Mouse (Mus musculus): ENCODE data around the gene Atxn10. TPM values are rescaled to one million over a fixed set of nuclear protein-coding genes. Genes with fewer than 3 reads are reported as not detected.
A peak's percentile ranks its signal among the peaks of the same experiment; 100 is the strongest.

Atxn10 gene
- polyA plus RNA-seq (2015; fragmentation: Nextera tagmentation; extraction: Ambion mirVana), result 211 and 212 TPM in 2 replicates

GRCm38 (mm10) chr15:85335671-85336300, at the start of gene Atxn10:
Gene Atxn10, plus strand, starts transcription at chr15:85336245.
- no peaks in the 10 kb centered on the region for H3K27me3 ChIP-seq (replicated peaks)
- peak; percentile 17 for ATAC-seq
- WGBS, result 12% methylated on average over 14 of the region's 19 CpGs
- H3K4me3 ChIP-seq (replicated peaks), result peak within 1 kb of the TSS; percentile 99
- peak within 1 kb of the TSS; percentile 92 for H3K9ac ChIP-seq
- no peaks in the 10 kb centered on the region for H3K9me3 ChIP-seq
- no peaks in the 10 kb centered on the region for H3K36me3 ChIP-seq
- H3K4me1 ChIP-seq (replicated peaks), result peaks cover 7% of the 10 kb centered on the region
- peak within 1 kb of the TSS; percentile 71 for H3K4me2 ChIP-seq (replicated peaks)
- peak within 1 kb of the TSS; percentile 95 for H3K27ac ChIP-seq

- no peak for ATAC-seq
- Histone ChIP-seq H3K9me3 (no peaks in the 10 kb centered on the region), H3K4me1 (replicated peaks) (peaks cover 18% of the 10 kb centered on the region), H3K27ac (no peak overlapping the region), H3K9ac (no peak overlapping the region), H3K4me3 (replicated peaks) (no peak overlapping the region), H3K27me3 (replicated peaks) (no peaks in the 10 kb centered on the region), H3K36me3 (no peaks in the 10 kb centered on the region), H3K4me2 (replicated peaks) (no peak overlapping the region)
- 88% methylated on average over 3 of the region's 3 CpGs for WGBS
These were observed 41.4 kb upstream of the Atxn10 start for GRCm38 (mm10) chr15:85294632-85295031.

- no peaks in the 10 kb centered on the region for H3K36me3 ChIP-seq
- H3K27ac ChIP-seq, result no peak overlapping the region
These were observed 40.5 kb upstream of the Atxn10 start for GRCm38 (mm10) chr15:85295544-85295943.

GRCm38 (mm10) chr15:85295977-85296376, 40.1 kb upstream of the Atxn10 start:
- Histone ChIP-seq H3K9ac (no peak overlapping the region), H3K27me3 (replicated peaks) (no peaks in the 10 kb centered on the region), H3K4me2 (replicated peaks) (no peak overlapping the region), H3K4me3 (replicated peaks) (no peak overlapping the region), H3K9me3 (no peaks in the 10 kb centered on the region), H3K4me1 (replicated peaks) (peaks cover 18% of the 10 kb centered on the region), H3K36me3 (no peaks in the 10 kb centered on the region), H3K27ac (no peak overlapping the region)
- ATAC-seq, result no peak
- 53% methylated on average over 2 of the region's 2 CpGs for WGBS

More at GRCm38 (mm10) chr15:85295544-85295943, 40.5 kb upstream of the Atxn10 start:
- peak; percentile 50; the same call in 1 of the 2 replicates for ATAC-seq
- Histone ChIP-seq H3K4me1 (replicated peaks) (peaks cover 18% of the 10 kb centered on the region), H3K4me2 (replicated peaks) (no peak overlapping the region), H3K9me3 (no peaks in the 10 kb centered on the region), H3K4me3 (replicated peaks) (no peak overlapping the region), H3K9ac (no peak overlapping the region), H3K27me3 (replicated peaks) (no peaks in the 10 kb centered on the region)
- WGBS, result 56% methylated on average over 8 of the region's 8 CpGs

- H3K4me2 ChIP-seq (replicated peaks), result no peak overlapping the region
- H3K4me3 ChIP-seq (replicated peaks), result no peak overlapping the region
- no peaks in the 10 kb centered on the region for H3K9me3 ChIP-seq
- H3K27me3 ChIP-seq (replicated peaks), result no peaks in the 10 kb centered on the region
- H3K36me3 ChIP-seq, result no peaks in the 10 kb centered on the region
- H3K9ac ChIP-seq, result no peak overlapping the region
- peaks cover 18% of the 10 kb centered on the region for H3K4me1 ChIP-seq (replicated peaks)
- whole genome bisulfite sequencing, result 70% methylated on average over 3 of the region's 3 CpGs
- ATAC-seq, result no peak
- H3K27ac ChIP-seq, result no peak overlapping the region
These were observed 39.5 kb upstream of the Atxn10 start for GRCm38 (mm10) chr15:85296538-85296937.

- Histone ChIP-seq H3K4me2 (replicated peaks) (peak overlapping the region; percentile 53), H3K4me1 (replicated peaks) (peaks cover 18% of the 10 kb centered on the region), H3K27ac (no peak overlapping the region), H3K4me3 (replicated peaks) (peak overlapping the region; percentile 14; the same call in 1 of the 2 replicates), H3K27me3 (replicated peaks) (no peaks in the 10 kb centered on the region), H3K36me3 (no peaks in the 10 kb centered on the region), H3K9ac (no peak overlapping the region), H3K9me3 (no peaks in the 10 kb centered on the region)
- WGBS, result 23% methylated on average over 17 of the region's 17 CpGs
- peak; percentile 17; the same call in 1 of the 2 replicates for ATAC-seq
These were observed 37.8 kb upstream of the Atxn10 start for GRCm38 (mm10) chr15:85298167-85298781.

- no peaks in the 10 kb centered on the region for H3K36me3 ChIP-seq
- WGBS, result 79% methylated on average over 9 of the region's 9 CpGs
- no peak for ATAC-seq
- H3K9ac ChIP-seq, result no peak overlapping the region
- H3K27ac ChIP-seq, result no peak overlapping the region
- no peaks in the 10 kb centered on the region for H3K27me3 ChIP-seq (replicated peaks)
- H3K4me3 ChIP-seq (replicated peaks), result no peak overlapping the region
- no peaks in the 10 kb centered on the region for H3K9me3 ChIP-seq
- peak overlapping the region; percentile 53; the same call in 1 of the 2 replicates for H3K4me2 ChIP-seq (replicated peaks)
- H3K4me1 ChIP-seq (replicated peaks), result peaks cover 18% of the 10 kb centered on the region
These were observed 37.1 kb upstream of the Atxn10 start for GRCm38 (mm10) chr15:85298946-85299345.

GRCm38 (mm10) chr15:85303241-85303640, 32.8 kb upstream of the Atxn10 start:
- Histone ChIP-seq H3K27ac (no peak overlapping the region), H3K27me3 (replicated peaks) (no peaks in the 10 kb centered on the region), H3K4me3 (replicated peaks) (no peak overlapping the region), H3K36me3 (no peaks in the 10 kb centered on the region), H3K4me1 (replicated peaks) (peaks cover 8% of the 10 kb centered on the region), H3K9me3 (no peaks in the 10 kb centered on the region), H3K4me2 (replicated peaks) (no peak overlapping the region), H3K9ac (no peak overlapping the region)
- no peak for ATAC-seq
- 73% methylated on average over 4 of the region's 4 CpGs for WGBS

- no peak overlapping the region for H3K27ac ChIP-seq
- WGBS, result 91% methylated on average over 4 of the region's 4 CpGs
- no peak overlapping the region for H3K9ac ChIP-seq
- H3K27me3 ChIP-seq (replicated peaks), result no peaks in the 10 kb centered on the region
- H3K4me3 ChIP-seq (replicated peaks), result no peak overlapping the region
- H3K4me1 ChIP-seq (replicated peaks), result 0 out of 2 replicates have a peak, but pooled peaks cover 2% of the 10 kb centered on the region
- no peak overlapping the region for H3K4me2 ChIP-seq (replicated peaks)
- H3K9me3 ChIP-seq, result no peaks in the 10 kb centered on the region
- no peak for ATAC-seq
- no peaks in the 10 kb centered on the region for H3K36me3 ChIP-seq
These were observed 32.1 kb upstream of the Atxn10 start for GRCm38 (mm10) chr15:85303976-85304375.

- Histone ChIP-seq H3K4me2 (replicated peaks) (no peak overlapping the region), H3K36me3 (no peaks in the 10 kb centered on the region), H3K4me1 (replicated peaks) (0 out of 2 replicates have a peak, but pooled peaks cover 5% of the 10 kb centered on the region), H3K9ac (no peak overlapping the region), H3K9me3 (no peaks in the 10 kb centered on the region), H3K27ac (no peak overlapping the region), H3K4me3 (replicated peaks) (no peak overlapping the region), H3K27me3 (replicated peaks) (no peaks in the 10 kb centered on the region)
- no peak for ATAC-seq
- WGBS, result 85% methylated on average over 2 of the region's 2 CpGs
These were observed 28.9 kb upstream of the Atxn10 start for GRCm38 (mm10) chr15:85307061-85307660.

GRCm38 (mm10) chr15:85311058-85311657, 24.9 kb upstream of the Atxn10 start:
- peak overlapping the region; percentile 15; the same call in 1 of the 2 replicates for H3K4me2 ChIP-seq (replicated peaks)
- H3K27me3 ChIP-seq (replicated peaks), result no peaks in the 10 kb centered on the region
- H3K4me3 ChIP-seq (replicated peaks), result no peak overlapping the region
- H3K9me3 ChIP-seq, result no peaks in the 10 kb centered on the region
- H3K4me1 ChIP-seq (replicated peaks), result peaks cover 17% of the 10 kb centered on the region
- no peak overlapping the region for H3K27ac ChIP-seq
- H3K36me3 ChIP-seq, result no peaks in the 10 kb centered on the region
- ATAC-seq, result peak; percentile 79
- WGBS, result 55% methylated on average over 10 of the region's 10 CpGs
- no peak overlapping the region for H3K9ac ChIP-seq

GRCm38 (mm10) chr15:85315378-85316025, 20.5 kb upstream of the Atxn10 start:
- H3K27me3 ChIP-seq (replicated peaks), result no peaks in the 10 kb centered on the region
- H3K4me3 ChIP-seq (replicated peaks), result no peak overlapping the region
- 40% methylated on average over 12 of the region's 13 CpGs for WGBS
- no peaks in the 10 kb centered on the region for H3K36me3 ChIP-seq
- peaks cover 21% of the 10 kb centered on the region for H3K4me1 ChIP-seq (replicated peaks)
- H3K4me2 ChIP-seq (replicated peaks), result no peak overlapping the region
- no peaks in the 10 kb centered on the region for H3K9me3 ChIP-seq
- ATAC-seq, result no peak
- no peak overlapping the region for H3K27ac ChIP-seq
- no peak overlapping the region for H3K9ac ChIP-seq
